Mouse (Mus musculus): ENCODE measurements around the gene Zbtb8b.

- TF ChIP-seq CTCF (IDR thresholded peaks at IDR 0.05; ENCODE audit: low read depth) (no peak), EP300 (IDR thresholded peaks at IDR 0.05; ENCODE audit: low read depth) (no peak)
These were observed 52.2 kb downstream of the Zbtb8b start for GRCm38 (mm10) chr4:129388404-129388803.

Measured in liver, embryonic 14.5 days (tissue).